Mouse (Mus musculus): Measurements from ENCODE around the gene Elmod3. TPM values are rescaled to one million over a fixed set of nuclear protein-coding genes. Genes with fewer than 3 reads are reported as not detected.

Gene Elmod3
- total RNA-seq, 1 experiment = 4.3 TPM

DNA sequence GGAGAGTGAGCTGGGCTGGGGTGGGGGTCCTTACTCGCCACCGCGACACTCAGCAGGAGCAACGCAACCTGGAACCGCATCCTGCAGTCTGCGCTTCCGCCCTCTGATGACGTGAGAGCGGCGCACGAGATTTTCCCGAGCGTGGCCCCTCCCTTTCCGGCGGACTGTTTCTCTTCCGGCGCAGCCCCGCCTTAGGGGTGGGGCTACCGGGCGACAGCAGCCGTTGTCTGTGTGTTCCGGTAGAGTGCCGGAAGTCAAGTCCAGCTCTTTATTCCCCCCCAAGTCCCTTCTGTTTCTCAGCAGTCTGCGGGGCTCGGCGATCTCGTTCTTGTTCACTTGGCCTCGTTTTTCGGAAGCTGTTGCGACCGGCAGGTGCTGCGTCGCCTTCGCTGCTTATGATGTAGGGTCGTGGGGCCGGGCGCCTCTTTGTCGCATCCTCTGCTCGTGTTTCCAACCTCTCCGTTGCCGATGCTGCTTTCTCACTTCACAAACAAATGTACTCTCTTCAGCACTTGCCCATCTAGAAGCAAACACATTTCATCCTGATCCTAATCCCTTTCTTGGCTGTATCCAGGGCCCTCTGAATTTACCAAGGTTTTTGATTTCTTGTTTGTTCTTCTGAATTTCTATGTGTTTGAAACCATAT lies 18.6 kb upstream of the Elmod3 start, which contains the start of gene Tgoln1:
Gene Tgoln1 (minus strand): TSS at position 358 of the 646 bp plus-strand sequence.
- in situ Hi-C loops (cut with MboI; ENCODE audit: low sequenced_read_pairs in 2 of 2, unreplicated experiment in 2 of 2) = no loop called here

DNA sequence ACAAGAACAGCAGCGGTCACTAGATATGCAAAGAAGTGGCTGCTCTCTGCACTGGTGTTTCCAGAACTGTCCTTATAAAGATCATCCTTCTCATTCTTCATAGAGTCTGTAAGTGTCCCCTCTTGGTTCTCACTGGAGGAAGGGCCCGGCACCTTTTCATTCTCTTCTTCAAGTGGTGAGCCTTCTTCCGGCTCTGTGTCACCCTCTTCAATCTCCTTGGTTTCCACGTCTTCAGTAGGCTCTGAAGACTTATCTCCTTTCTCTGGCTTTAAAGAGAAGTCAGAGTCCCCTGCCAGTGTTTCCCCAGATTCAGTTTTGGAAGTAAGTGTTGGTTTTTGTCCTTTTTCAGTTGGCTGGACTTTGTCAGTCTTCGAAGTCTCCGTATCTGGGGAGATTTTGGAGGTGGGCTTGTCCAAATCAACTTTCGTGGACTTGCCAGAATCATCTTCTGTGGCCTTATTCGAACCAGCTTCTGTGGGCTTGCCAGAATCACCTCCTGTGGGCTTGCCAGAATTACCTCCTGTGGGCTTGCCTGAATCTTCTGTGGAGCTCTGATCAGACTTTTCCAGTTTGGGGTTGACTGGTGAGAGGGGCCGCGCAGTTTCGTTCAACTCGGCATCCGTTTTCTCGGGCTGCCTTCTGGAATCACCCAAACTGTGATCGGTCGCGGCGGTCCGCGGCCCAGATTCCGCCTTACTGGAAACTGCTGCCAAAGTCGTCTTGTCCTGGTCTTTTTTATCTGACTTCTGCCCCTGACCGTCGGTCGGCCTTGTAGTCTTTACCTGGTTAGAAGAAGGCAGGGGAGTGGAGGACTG lies 17.6 kb upstream of the Elmod3 start:
- H3K27ac ChIP-seq (ENCODE audit: insufficient read depth, low read depth, low read length, poor library complexity, severe bottlenecking) = no peak overlapping the region
- peaks cover 3% of the 10 kb centered on the region for H3K36me3 ChIP-seq (ENCODE audit: control insufficient read depth, insufficient read depth, low read length, poor library complexity, severe bottlenecking)
- in situ Hi-C loops (cut with MboI; ENCODE audit: low sequenced_read_pairs in 2 of 2, unreplicated experiment in 2 of 2) = no loop called here
- 0 out of 4 replicates have a peak, but pooled peaks cover 0 to 2% of the 10 kb centered on the region in 2 experiments for H3K4me1 ChIP-seq (ENCODE audit: control insufficient read depth in 2 of 2, insufficient read depth in 2 of 2, low read length in 2 of 2, poor library complexity in 1 of 2)
- H3K9me3 ChIP-seq (ENCODE audit: control insufficient read depth, insufficient read depth, low read depth, low read length) = no peaks in the 10 kb centered on the region
- H3K4me3 ChIP-seq (ENCODE audit: insufficient read depth in 1 of 2, low read depth in 1 of 2, low read length in 2 of 2, poor library complexity in 1 of 2, severe bottlenecking in 1 of 2) = peak overlapping the region; percentile 95 to 99
- H3K9ac ChIP-seq (ENCODE audit: insufficient read depth, low read depth, low read length, poor library complexity, severe bottlenecking) = peak overlapping the region; percentile 92
- no peak for DNase-seq (ENCODE audit: low read depth, low spot score)
- TF ChIP-seq ZNF384 (IDR thresholded peaks at IDR 0.05; ENCODE audit: low read depth, low read length) = no peak
- TF ChIP-seq MAFK (IDR thresholded peaks at IDR 0.05; ENCODE audit: insufficient read depth, low read depth, low read length) = no peak
- TF ChIP-seq ZC3H11A (IDR thresholded peaks at IDR 0.05; ENCODE audit: borderline replicate concordance, low read depth, low read length) = no peak
- TF ChIP-seq CHD2 (IDR thresholded peaks at IDR 0.05; ENCODE audit: low read depth, low read length) = no peak
- no peak for TF ChIP-seq HCFC1 (IDR thresholded peaks at IDR 0.05; ENCODE audit: borderline replicate concordance, insufficient read depth, low read length)

More for the DNA sequence above, 18.6 kb upstream of the Elmod3 start, which contains the start of gene Tgoln1:
- H3K4me3 ChIP-seq (ENCODE audit: insufficient read depth in 1 of 2, low read depth in 1 of 2, low read length in 2 of 2, poor library complexity in 1 of 2, severe bottlenecking in 1 of 2) = peak within 1 kb of the TSS; percentile 95 to 99
- peaks cover 3% of the 10 kb centered on the region for H3K36me3 ChIP-seq (ENCODE audit: control insufficient read depth, insufficient read depth, low read length, poor library complexity, severe bottlenecking)
- H3K4me1 ChIP-seq (ENCODE audit: control insufficient read depth in 2 of 2, insufficient read depth in 2 of 2, low read length in 2 of 2, poor library complexity in 1 of 2) = 0 out of 4 replicates have a peak, but pooled peaks cover 0 to 2% of the 10 kb centered on the region in 2 experiments
- H3K9ac ChIP-seq (ENCODE audit: insufficient read depth, low read depth, low read length, poor library complexity, severe bottlenecking) = peak within 1 kb of the TSS; percentile 96
- peak; percentile 92 for DNase-seq (ENCODE audit: low read depth, low spot score)
- peak within 1 kb of the TSS; percentile 87 for H3K27ac ChIP-seq (ENCODE audit: insufficient read depth, low read depth, low read length, poor library complexity, severe bottlenecking)
- no peak for TF ChIP-seq CHD2 (IDR thresholded peaks at IDR 0.05; ENCODE audit: low read depth, low read length)
- no peak for TF ChIP-seq ZC3H11A (IDR thresholded peaks at IDR 0.05; ENCODE audit: borderline replicate concordance, low read depth, low read length)
- no peak for TF ChIP-seq MAFK (IDR thresholded peaks at IDR 0.05; ENCODE audit: insufficient read depth, low read depth, low read length)
- no peaks in the 10 kb centered on the region for H3K9me3 ChIP-seq (ENCODE audit: control insufficient read depth, insufficient read depth, low read depth, low read length)

DNA sequence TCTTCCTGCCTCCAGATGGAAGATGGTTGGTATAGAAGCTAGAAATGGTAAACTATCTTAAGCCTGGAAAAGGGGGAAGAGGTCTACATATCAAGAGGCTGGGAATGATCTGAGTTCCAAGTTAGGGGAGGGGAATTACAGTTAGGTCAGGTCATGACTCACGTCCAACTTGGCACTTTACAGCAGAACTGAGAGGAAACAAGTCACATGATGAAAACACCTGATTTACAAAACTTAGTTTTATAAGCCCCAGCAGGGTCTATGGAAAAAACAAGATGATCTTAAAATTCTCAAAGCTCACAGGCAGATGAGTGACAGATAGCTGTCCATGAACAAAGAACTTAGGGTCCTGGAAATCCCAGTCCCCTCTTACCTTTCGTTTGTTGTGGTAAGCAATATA lies 16.9 kb upstream of the Elmod3 start:
- Histone ChIP-seq H3K36me3 (ENCODE audit: control insufficient read depth, insufficient read depth, low read length, poor library complexity, severe bottlenecking) (peaks cover 3% of the 10 kb centered on the region), H3K27ac (ENCODE audit: insufficient read depth, low read depth, low read length, poor library complexity, severe bottlenecking) (no peak overlapping the region), H3K9ac (ENCODE audit: insufficient read depth, low read depth, low read length, poor library complexity, severe bottlenecking) (no peak overlapping the region), H3K4me1 (ENCODE audit: control insufficient read depth in 2 of 2, insufficient read depth in 2 of 2, low read length in 2 of 2, poor library complexity in 1 of 2) (0 out of 4 replicates have a peak, but pooled peaks cover 0 to 2% of the 10 kb centered on the region in 2 experiments), H3K9me3 (ENCODE audit: control insufficient read depth, insufficient read depth, low read depth, low read length) (no peaks in the 10 kb centered on the region), H3K4me3 (ENCODE audit: insufficient read depth in 1 of 2, low read depth in 1 of 2, low read length in 2 of 2, poor library complexity in 1 of 2, severe bottlenecking in 1 of 2) (peak overlapping the region; percentile 95 to 99; a peak in 2 of 4 replicates)
- in situ Hi-C loops (cut with MboI; ENCODE audit: low sequenced_read_pairs in 2 of 2, unreplicated experiment in 2 of 2) = no loop called here
- TF ChIP-seq MAFK (IDR thresholded peaks at IDR 0.05; ENCODE audit: insufficient read depth, low read depth, low read length) (no peak), ZNF384 (IDR thresholded peaks at IDR 0.05; ENCODE audit: low read depth, low read length) (no peak), HCFC1 (IDR thresholded peaks at IDR 0.05; ENCODE audit: borderline replicate concordance, insufficient read depth, low read length) (no peak), ZC3H11A (IDR thresholded peaks at IDR 0.05; ENCODE audit: borderline replicate concordance, low read depth, low read length) (no peak), CHD2 (IDR thresholded peaks at IDR 0.05; ENCODE audit: low read depth, low read length) (no peak)
- DNase-seq (ENCODE audit: low read depth, low spot score) = no peak

DNA sequence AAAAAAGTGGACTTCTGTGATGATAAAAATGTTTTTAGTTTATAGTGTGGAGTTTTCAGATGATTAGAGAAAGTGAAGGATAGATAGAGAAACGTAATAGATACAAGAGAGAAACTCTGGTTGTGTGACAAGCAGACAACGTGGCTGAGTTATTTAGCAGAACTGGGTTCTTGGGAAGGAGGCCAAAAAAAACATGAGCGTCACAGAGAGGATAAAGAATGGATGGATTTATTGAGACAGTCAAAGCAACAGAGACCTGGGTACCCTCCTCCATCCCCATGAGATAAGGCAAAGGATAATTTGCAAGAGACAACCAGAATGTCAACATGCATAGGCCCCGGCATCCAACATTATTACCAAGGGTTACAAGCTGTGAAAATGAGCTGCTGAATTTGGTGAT lies 12.0 kb upstream of the Elmod3 start:
- TF ChIP-seq CHD2 (IDR thresholded peaks at IDR 0.05; ENCODE audit: low read depth, low read length) (no peak), HCFC1 (IDR thresholded peaks at IDR 0.05; ENCODE audit: borderline replicate concordance, insufficient read depth, low read length) (no peak), ZC3H11A (IDR thresholded peaks at IDR 0.05; ENCODE audit: borderline replicate concordance, low read depth, low read length) (no peak), ZNF384 (IDR thresholded peaks at IDR 0.05; ENCODE audit: low read depth, low read length) (no peak), MAFK (IDR thresholded peaks at IDR 0.05; ENCODE audit: insufficient read depth, low read depth, low read length) (no peak)
- Histone ChIP-seq H3K4me1 (ENCODE audit: control insufficient read depth in 2 of 2, insufficient read depth in 2 of 2, low read length in 2 of 2, poor library complexity in 1 of 2) (no peaks in the 10 kb centered on the region), H3K27ac (ENCODE audit: insufficient read depth, low read depth, low read length, poor library complexity, severe bottlenecking) (no peak overlapping the region), H3K36me3 (ENCODE audit: control insufficient read depth, insufficient read depth, low read length, poor library complexity, severe bottlenecking) (peaks cover 5% of the 10 kb centered on the region), H3K9ac (ENCODE audit: insufficient read depth, low read depth, low read length, poor library complexity, severe bottlenecking) (no peak overlapping the region), H3K9me3 (ENCODE audit: control insufficient read depth, insufficient read depth, low read depth, low read length) (no peaks in the 10 kb centered on the region), H3K4me3 (ENCODE audit: insufficient read depth in 1 of 2, low read depth in 1 of 2, low read length in 2 of 2, poor library complexity in 1 of 2, severe bottlenecking in 1 of 2) (no peak overlapping the region)
- in situ Hi-C loops (cut with MboI; ENCODE audit: low sequenced_read_pairs in 2 of 2, unreplicated experiment in 2 of 2) = no loop called here
- DNase-seq (ENCODE audit: low read depth, low spot score) = no peak

Data from ES-E14 (cell line).